Mouse (Mus musculus) spleen, adult 2 months (tissue): ENCODE measurements around the gene Trabd. TPM values are rescaled to one million over a fixed set of nuclear protein-coding genes. Genes with fewer than 3 reads are reported as not detected.

Experiments
- DNase-seq, 2 experiments: peaks; one replicate each; pipeline versions ENCODE4 v3.0.0 to v3.0.0-alpha.2; 2012 to 2021; ENCODE audit warnings: low spot score in 2 of 2, low read depth in 1 of 2
- H3K27ac ChIP-seq: fragments of 200-500 bp; 2 replicates; pipeline ENCODE4 v1.5.1; 2012; ENCODE audit warnings: low read length, inconsistent platforms; ENCODE audit not compliant: insufficient read depth
- H3K27me3 ChIP-seq: fragments of 200-500 bp; 2 replicates; pipeline ENCODE4 v1.6.1; 2012; ENCODE audit warnings: mild to moderate bottlenecking, moderate library complexity, low read length, inconsistent platforms; ENCODE audit not compliant: control insufficient read depth, insufficient read depth
- H3K36me3 ChIP-seq: fragments of 200-500 bp; 2 replicates; pipeline ENCODE4 v1.6.1; 2012; ENCODE audit warnings: mild to moderate bottlenecking, low read length, inconsistent platforms; ENCODE audit not compliant: control insufficient read depth, insufficient read depth
- H3K4me1 ChIP-seq: fragments of 200-500 bp; 2 replicates; pipeline ENCODE4 v1.6.1; 2011; ENCODE audit warnings: inconsistent platforms; ENCODE audit not compliant: control insufficient read depth, insufficient read depth, insufficient read length
- H3K4me3 ChIP-seq: fragments of 200-500 bp; 2 replicates; pipeline ENCODE4 v1.5.1; 2011; ENCODE audit warnings: mild to moderate bottlenecking, inconsistent platforms; ENCODE audit not compliant: insufficient read depth, insufficient read length; ENCODE audit errors: extremely low read depth
- CTCF ChIP-seq: fragments of 200-500 bp; IDR thresholded peaks from 2 replicates; pipeline ENCODE4 v1.5.1; 2011; ENCODE audit warnings: mild to moderate bottlenecking, inconsistent platforms; ENCODE audit not compliant: insufficient read depth, insufficient read length, insufficient replicate concordance; ENCODE audit errors: extremely low read depth
- POLR2A ChIP-seq: fragments of 200-500 bp; IDR thresholded peaks from 2 replicates; pipeline ENCODE4 v1.6.1; 2011; ENCODE audit warnings: low read depth, low read length, inconsistent platforms
- WGBS: fragments of 180-500 bp; shearing (Covaris S2); methylation state at CpG from one replicate; pipeline ENCODE4 v1.1.7; 2018; 5-methylcytosine and 5-hydroxymethylcytosine counted together
- polyA plus RNA-seq: library from polyadenylated mRNA; depleted of rRNA; stranded (reverse); fragments of >200 nt; gene quantifications from 2 replicates; pipeline ENCODE4 v1.2.3, GENCODE M21; 2012

Gene Trabd
- polyA plus RNA-seq, 1 experiment: 59.5 TPM

GRCm38 (mm10) chr15:89064891-89065290 lies 10.0 kb upstream of the Trabd start:
- TF ChIP-seq POLR2A (no peak), CTCF (no peak)
- no peaks in the 10 kb centered on the region for H3K36me3 ChIP-seq
- no peak overlapping the region for H3K27ac ChIP-seq
- peaks cover 3% of the 10 kb centered on the region for H3K4me1 ChIP-seq
- 91% methylated on average over 5 of the region's 5 CpGs for WGBS
- no peak for DNase-seq
- peaks cover 9% of the 10 kb centered on the region for H3K27me3 ChIP-seq
- H3K4me3 ChIP-seq: no peak overlapping the region

- no peak for DNase-seq
- Histone ChIP-seq H3K27me3 (peaks cover 2% of the 10 kb centered on the region; the same call in 1 of the 2 replicates), H3K27ac (no peak overlapping the region), H3K4me1 (no peaks in the 10 kb centered on the region; the same call in 1 of the 2 replicates), H3K36me3 (no peaks in the 10 kb centered on the region), H3K4me3 (no peak overlapping the region)
- 46% methylated on average over 35 of the region's 35 CpGs for WGBS
- no peak for TF ChIP-seq POLR2A
- no peak for TF ChIP-seq CTCF
Measured at GRCm38 (mm10) chr15:89067609-89068008, 7.3 kb upstream of the Trabd start.

DNA sequence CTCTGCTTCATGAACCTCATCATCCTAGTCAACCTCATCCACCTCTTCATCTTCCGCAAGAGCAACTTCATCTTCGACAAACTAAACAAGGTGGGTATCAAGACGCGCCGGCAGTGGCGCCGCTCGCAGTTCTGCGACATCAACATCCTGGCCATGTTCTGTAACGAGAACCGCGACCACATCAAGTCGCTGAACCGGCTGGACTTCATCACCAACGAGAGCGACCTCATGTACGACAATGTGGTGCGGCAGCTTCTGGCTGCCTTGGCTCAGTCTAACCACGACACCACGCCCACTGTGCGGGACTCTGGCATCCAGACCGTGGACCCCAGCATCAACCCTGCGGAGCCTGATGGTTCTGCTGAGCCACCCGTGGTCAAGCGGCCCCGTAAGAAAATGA lies 6.7 kb upstream of the Trabd start:
- WGBS: 48% methylated on average over 26 of the region's 26 CpGs
- Histone ChIP-seq H3K4me1 (no peaks in the 10 kb centered on the region; the same call in 1 of the 2 replicates), H3K27ac (no peak overlapping the region), H3K4me3 (no peak overlapping the region), H3K27me3 (peaks cover 2% of the 10 kb centered on the region; the same call in 1 of the 2 replicates), H3K36me3 (no peaks in the 10 kb centered on the region)
- DNase-seq: no peak
- TF ChIP-seq POLR2A: no peak
- TF ChIP-seq CTCF: no peak

GRCm38 (mm10) chr15:89069336-89069840 lies 5.5 kb upstream of the Trabd start:
- Histone ChIP-seq H3K36me3 (no peaks in the 10 kb centered on the region), H3K27me3 (peaks cover 2% of the 10 kb centered on the region; the same call in 1 of the 2 replicates), H3K4me1 (no peaks in the 10 kb centered on the region; the same call in 1 of the 2 replicates), H3K4me3 (no peak overlapping the region), H3K27ac (no peak overlapping the region)
- 85% methylated on average over 19 of the region's 19 CpGs for WGBS
- DNase-seq: no peak
- TF ChIP-seq POLR2A: no peak
- TF ChIP-seq CTCF: no peak

GRCm38 (mm10) chr15:89070606-89071005 lies 4.3 kb upstream of the Trabd start:
- WGBS: 87% methylated on average over 24 of the region's 24 CpGs
- no peak overlapping the region for H3K4me3 ChIP-seq
- no peaks in the 10 kb centered on the region for H3K36me3 ChIP-seq

GRCm38 (mm10) chr15:89073993-89074603 lies 826 bp upstream of the Trabd start:
- Histone ChIP-seq H3K36me3 (no peaks in the 10 kb centered on the region), H3K27ac (no peak overlapping the region), H3K27me3 (no peaks in the 10 kb centered on the region), H3K4me1 (peaks cover 14% of the 10 kb centered on the region; the same call in 1 of the 2 replicates), H3K4me3 (no peak overlapping the region)
- 45% methylated on average over 10 of the region's 10 CpGs for WGBS
- no peak for DNase-seq
- TF ChIP-seq CTCF: no peak

More at GRCm38 (mm10) chr15:89070606-89071005, 4.3 kb upstream of the Trabd start:
- Histone ChIP-seq H3K27ac (no peak overlapping the region), H3K27me3 (peaks cover 2% of the 10 kb centered on the region; the same call in 1 of the 2 replicates), H3K4me1 (peaks cover 4% of the 10 kb centered on the region)
- no peak for TF ChIP-seq CTCF
- TF ChIP-seq POLR2A: no peak
- no peak for DNase-seq
